Mouse (Mus musculus) v-Abl transformed pro-B cells (cell line): ENCODE measurements around the gene Hspa2.

Source experiments
- in situ Hi-C, 2 experiments: fragments of 400-800 bp; cut with MboI; formaldehyde crosslinking; loops; one replicate each; pipeline ENCODE4 v1.15.1; 2025; ENCODE audit not compliant: unreplicated experiment in 2 of 2

Hspa2 gene

GRCm38 (mm10) chr12:76403886-76404537, at the start of gene Hspa2:
Gene Hspa2, plus strand, starts transcription at chr12:76404176.
- in situ Hi-C loops = no loop called here

- in situ Hi-C loops = loop anchor here (10.0 to 25.0 kb wide), 5 partner anchors 601 to 1176 kb away; partner anchors contain the start of gene Max (in 1 of the 2)
Measured at GRCm38 (mm10) chr12:76360868-76361267, 43.1 kb upstream of the Hspa2 start.

GRCm38 (mm10) chr12:76361405-76362302, 42.3 kb upstream of the Hspa2 start:
- in situ Hi-C loops = loop anchor here (10.0 to 25.0 kb wide), 5 partner anchors 601 to 1176 kb away; partner anchors contain the start of gene Max (in 1 of the 2)

- in situ Hi-C loops = loop anchor here (10.0 to 25.0 kb wide), 5 partner anchors 600 to 1175 kb away; partner anchors contain the start of gene Max (in 1 of the 2)
Measured at GRCm38 (mm10) chr12:76362303-76362676, 41.7 kb upstream of the Hspa2 start.

GRCm38 (mm10) chr12:76366276-76366675, 37.7 kb upstream of the Hspa2 start:
- in situ Hi-C loops = loop anchor here (10.0 to 25.0 kb wide), 5 partner anchors 596 to 1171 kb away; partner anchors contain the start of gene Max (in 1 of the 2)

GRCm38 (mm10) chr12:76367096-76367995, 36.6 kb upstream of the Hspa2 start:
- in situ Hi-C loops = loop anchor here (10.0 to 25.0 kb wide), 5 partner anchors 595 to 1170 kb away; partner anchors contain the start of gene Max (in 1 of the 2)

- in situ Hi-C loops = loop anchor here (10.0 to 25.0 kb wide), 5 partner anchors 594 to 1169 kb away; partner anchors contain the start of gene Max (in 1 of the 2)
Measured at GRCm38 (mm10) chr12:76368201-76368789, 35.7 kb upstream of the Hspa2 start.

GRCm38 (mm10) chr12:76368790-76369205, 35.2 kb upstream of the Hspa2 start:
- in situ Hi-C loops = loop anchor here (10.0 to 25.0 kb wide), 5 partner anchors 594 to 1169 kb away; partner anchors contain the start of gene Max (in 1 of the 2)

GRCm38 (mm10) chr12:76369206-76369977, 34.6 kb upstream of the Hspa2 start, which contains the start of gene Zbtb25:
Gene Zbtb25, minus strand, starts transcription at chr12:76369602.
- in situ Hi-C loops = loop anchor here (10.0 to 25.0 kb wide), 5 partner anchors 593 to 1168 kb away; partner anchors contain the start of gene Max (in 1 of the 2)

GRCm38 (mm10) chr12:76369978-76370830, 33.8 kb upstream of the Hspa2 start, which contains the start of gene Zbtb1:
Gene Zbtb1, plus strand, starts transcription at chr12:76370266.
- in situ Hi-C loops = loop anchor here (10.0 to 25.0 kb wide), 5 partner anchors 592 to 1167 kb away; partner anchors contain the start of gene Max (in 1 of the 2)

- in situ Hi-C loops = loop anchor here (25.0 kb wide), 4 partner anchors 591 to 1166 kb away; partner anchors contain the start of gene Max (in 1 of the 2)
Measured at GRCm38 (mm10) chr12:76370831-76371571, 33.0 kb upstream of the Hspa2 start.

GRCm38 (mm10) chr12:76372046-76372445, 31.9 kb upstream of the Hspa2 start:
- in situ Hi-C loops = loop anchor here (25.0 kb wide), 4 partner anchors 590 to 1165 kb away; partner anchors contain the start of gene Max (in 1 of the 2)

GRCm38 (mm10) chr12:76372881-76373818, 30.8 kb upstream of the Hspa2 start:
- in situ Hi-C loops = loop anchor here (25.0 kb wide), 4 partner anchors 589 to 1164 kb away; partner anchors contain the start of gene Max (in 1 of the 2)

- in situ Hi-C loops = loop anchor here (25.0 kb wide), 4 partner anchors 588 to 1163 kb away; partner anchors contain the start of gene Max (in 1 of the 2)
Measured at GRCm38 (mm10) chr12:76373991-76374390, 30.0 kb upstream of the Hspa2 start.

- in situ Hi-C loops = loop anchor here (5.0 to 25.0 kb wide), 5 partner anchors 33 to 1162 kb away; partner anchors contain the start of gene Max (in 1 of the 2)
Measured at GRCm38 (mm10) chr12:76374911-76375310, 29.1 kb upstream of the Hspa2 start.
